Mouse (Mus musculus): Measurements from ENCODE around the gene Etnk1. TPM values are rescaled to one million over a fixed set of nuclear protein-coding genes. Genes with fewer than 3 reads are reported as not detected.

The Etnk1 gene
- total and polyA plus RNA-seq, 3 experiments = 28.4 to 281 (median 199) TPM

DNA sequence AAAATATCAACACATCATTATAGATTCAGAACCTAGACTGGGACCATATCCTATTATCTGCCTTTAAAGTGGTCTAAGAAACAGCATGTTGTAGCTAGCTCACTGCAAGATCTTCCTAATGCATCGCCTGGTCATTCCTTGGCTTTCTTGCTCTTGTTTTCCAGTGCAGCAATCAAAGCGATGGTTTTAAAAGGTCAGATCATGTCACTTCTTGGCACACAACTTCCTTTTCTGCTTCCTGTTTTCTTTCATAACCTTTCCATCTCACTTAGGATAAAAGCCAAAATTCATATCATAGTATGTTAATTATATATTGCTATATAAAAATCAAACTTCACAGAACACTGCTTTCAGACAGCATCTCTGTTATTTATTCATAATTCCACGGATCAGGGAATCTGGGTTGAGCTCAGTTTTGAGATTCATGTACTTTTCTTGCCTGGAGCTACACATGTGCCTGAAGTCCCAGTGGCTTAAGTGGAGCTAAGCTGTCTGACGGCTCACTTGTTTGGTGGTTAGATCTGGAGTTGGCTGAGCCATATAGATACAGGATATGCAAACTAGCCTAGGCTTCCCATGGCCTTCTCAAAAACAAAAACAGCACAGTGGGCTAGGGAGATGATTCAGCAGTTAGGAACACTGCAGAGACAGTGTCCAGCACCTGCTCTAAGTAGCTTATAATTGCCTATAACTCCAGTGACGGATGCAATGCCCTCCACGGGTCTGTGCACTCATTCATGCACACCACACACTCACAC lies 34.9 kb upstream of the Etnk1 start:
- DNase-seq (ENCODE audit: low spot score) (no peak), ATAC-seq (ENCODE audit: extremely low read depth, insufficient number of reproducible peaks, low FRiP score, poor library complexity, severe bottlenecking) (peak; percentile 42; the same call in 1 of the 2 replicates)

GRCm38 (mm10) chr6:143133150-143133549 lies 33.9 kb upstream of the Etnk1 start:
- Histone ChIP-seq H3K27me3 (ENCODE audit: insufficient read depth, low read length) (peaks cover 30% of the 10 kb centered on the region), H3K4me1 (ENCODE audit: insufficient read depth, low read depth, low read length) (peaks cover 12% of the 10 kb centered on the region), H3K36me3 (replicated peaks) (no peaks in the 10 kb centered on the region), H3K4me3 (ENCODE audit: low read depth, low read length) (no peak overlapping the region), H3K9me3 (replicated peaks) (no peaks in the 10 kb centered on the region)
- ATAC-seq (ENCODE audit: extremely low read depth, insufficient number of reproducible peaks, low FRiP score, poor library complexity, severe bottlenecking) (no peak), DNase-seq (ENCODE audit: low spot score) (no peak)
- TF ChIP-seq CTCF (IDR thresholded peaks at IDR 0.05; ENCODE audit: low read depth, low read length) = no peak
- no peak for TF ChIP-seq GATA1 (IDR thresholded peaks at IDR 0.05; ENCODE audit: borderline replicate concordance, low read length)
- TF ChIP-seq TAL1 (conservative IDR thresholded peaks at IDR 0.05; ENCODE audit: low read depth, low read length) = no peak
- no peak for TF ChIP-seq GATA2 (IDR thresholded peaks at IDR 0.05; ENCODE audit: borderline replicate concordance, low read depth, low read length)
- TF ChIP-seq POLR2AphosphoS5 (IDR thresholded peaks at IDR 0.05; ENCODE audit: insufficient replicate concordance, low read depth, low read length) = no peak

More for the DNA sequence above, 34.9 kb upstream of the Etnk1 start:
- no peak overlapping the region for H3K4me3 ChIP-seq (ENCODE audit: low read depth, low read length)
- TF ChIP-seq GATA1 (IDR thresholded peaks at IDR 0.05; ENCODE audit: borderline replicate concordance, low read length) (no peak), POLR2AphosphoS5 (IDR thresholded peaks at IDR 0.05; ENCODE audit: insufficient replicate concordance, low read depth, low read length) (no peak), TAL1 (conservative IDR thresholded peaks at IDR 0.05; ENCODE audit: low read depth, low read length) (no peak)
- no peaks in the 10 kb centered on the region for H3K9me3 ChIP-seq (replicated peaks)
- peaks cover 12% of the 10 kb centered on the region for H3K4me1 ChIP-seq (ENCODE audit: insufficient read depth, low read depth, low read length)
- H3K36me3 ChIP-seq (replicated peaks) = no peaks in the 10 kb centered on the region
- peaks cover 24% of the 10 kb centered on the region for H3K27me3 ChIP-seq (ENCODE audit: insufficient read depth, low read length)

- DNase-seq (ENCODE audit: low spot score) = no peak
- no peak for ATAC-seq (ENCODE audit: extremely low read depth, insufficient number of reproducible peaks, low FRiP score, poor library complexity, severe bottlenecking)
- no peak overlapping the region for H3K4me3 ChIP-seq (ENCODE audit: low read depth, low read length)
- no peak for TF ChIP-seq POLR2AphosphoS5 (IDR thresholded peaks at IDR 0.05; ENCODE audit: insufficient replicate concordance, low read depth, low read length)
- TF ChIP-seq GATA2 (IDR thresholded peaks at IDR 0.05; ENCODE audit: borderline replicate concordance, low read depth, low read length) = no peak
- TF ChIP-seq GATA1 (IDR thresholded peaks at IDR 0.05; ENCODE audit: borderline replicate concordance, low read length) = no peak
- TF ChIP-seq CTCF (IDR thresholded peaks at IDR 0.05; ENCODE audit: low read depth, low read length) = no peak
- TF ChIP-seq TAL1 (conservative IDR thresholded peaks at IDR 0.05; ENCODE audit: low read depth, low read length) = no peak
- H3K9me3 ChIP-seq (replicated peaks) = no peaks in the 10 kb centered on the region
- H3K36me3 ChIP-seq (replicated peaks) = no peaks in the 10 kb centered on the region
- peaks cover 34% of the 10 kb centered on the region for H3K27me3 ChIP-seq (ENCODE audit: insufficient read depth, low read length)
- H3K4me1 ChIP-seq (ENCODE audit: insufficient read depth, low read depth, low read length) = peaks cover 14% of the 10 kb centered on the region
Observed at GRCm38 (mm10) chr6:143135097-143135496, 31.9 kb upstream of the Etnk1 start.

- no peaks in the 10 kb centered on the region for H3K36me3 ChIP-seq (replicated peaks)
- H3K4me3 ChIP-seq (ENCODE audit: low read depth, low read length) = no peak overlapping the region
- H3K27me3 ChIP-seq (ENCODE audit: insufficient read depth, low read length) = peaks cover 35% of the 10 kb centered on the region
- H3K9me3 ChIP-seq (replicated peaks) = no peaks in the 10 kb centered on the region
- H3K4me1 ChIP-seq (ENCODE audit: insufficient read depth, low read depth, low read length) = peaks cover 10% of the 10 kb centered on the region
- DNase-seq (ENCODE audit: low spot score) (no peak), ATAC-seq (ENCODE audit: extremely low read depth, insufficient number of reproducible peaks, low FRiP score, poor library complexity, severe bottlenecking) (no peak)
- TF ChIP-seq GATA1 (IDR thresholded peaks at IDR 0.05; ENCODE audit: borderline replicate concordance, low read length) = no peak
- no peak for TF ChIP-seq POLR2AphosphoS5 (IDR thresholded peaks at IDR 0.05; ENCODE audit: insufficient replicate concordance, low read depth, low read length)
- TF ChIP-seq TAL1 (conservative IDR thresholded peaks at IDR 0.05; ENCODE audit: low read depth, low read length) = no peak
- TF ChIP-seq CTCF (IDR thresholded peaks at IDR 0.05; ENCODE audit: low read depth, low read length) = no peak
- TF ChIP-seq GATA2 (IDR thresholded peaks at IDR 0.05; ENCODE audit: borderline replicate concordance, low read depth, low read length) = no peak
Observed at GRCm38 (mm10) chr6:143136688-143137087, 30.3 kb upstream of the Etnk1 start.

DNA sequence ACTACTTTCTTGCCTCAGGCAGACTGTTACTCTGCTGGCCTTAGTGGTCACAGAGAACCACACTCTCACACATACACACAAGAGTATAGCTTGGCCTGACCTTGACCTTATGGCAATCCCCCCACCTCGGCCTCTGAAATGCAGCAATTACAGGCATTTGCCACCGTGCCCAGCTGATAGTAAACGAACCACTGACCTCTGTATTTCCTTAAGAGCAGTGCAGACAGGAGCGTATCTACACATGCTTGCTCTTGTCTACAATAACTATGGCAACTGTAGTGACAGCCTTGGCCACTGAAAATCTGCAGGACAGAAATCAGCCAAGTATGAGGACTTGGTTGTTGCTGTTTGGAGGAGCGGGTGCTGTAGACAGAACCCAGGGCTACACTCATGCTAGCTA lies 29.7 kb upstream of the Etnk1 start:
- Histone ChIP-seq H3K36me3 (replicated peaks) (no peaks in the 10 kb centered on the region), H3K9me3 (replicated peaks) (no peaks in the 10 kb centered on the region), H3K4me3 (ENCODE audit: low read depth, low read length) (no peak overlapping the region), H3K27me3 (ENCODE audit: insufficient read depth, low read length) (peaks cover 35% of the 10 kb centered on the region), H3K4me1 (ENCODE audit: insufficient read depth, low read depth, low read length) (peaks cover 11% of the 10 kb centered on the region; the same call in 1 of the 2 replicates)
- no peak for DNase-seq (ENCODE audit: low spot score)
- TF ChIP-seq TAL1 (conservative IDR thresholded peaks at IDR 0.05; ENCODE audit: low read depth, low read length) = no peak
- no peak for TF ChIP-seq POLR2AphosphoS5 (IDR thresholded peaks at IDR 0.05; ENCODE audit: insufficient replicate concordance, low read depth, low read length)
- TF ChIP-seq GATA2 (IDR thresholded peaks at IDR 0.05; ENCODE audit: borderline replicate concordance, low read depth, low read length) = no peak
- no peak for TF ChIP-seq CTCF (IDR thresholded peaks at IDR 0.05; ENCODE audit: low read depth, low read length)
- TF ChIP-seq GATA1 (IDR thresholded peaks at IDR 0.05; ENCODE audit: borderline replicate concordance, low read length) = no peak
- ATAC-seq (ENCODE audit: extremely low read depth, insufficient number of reproducible peaks, low FRiP score, poor library complexity, severe bottlenecking) = no peak

DNA sequence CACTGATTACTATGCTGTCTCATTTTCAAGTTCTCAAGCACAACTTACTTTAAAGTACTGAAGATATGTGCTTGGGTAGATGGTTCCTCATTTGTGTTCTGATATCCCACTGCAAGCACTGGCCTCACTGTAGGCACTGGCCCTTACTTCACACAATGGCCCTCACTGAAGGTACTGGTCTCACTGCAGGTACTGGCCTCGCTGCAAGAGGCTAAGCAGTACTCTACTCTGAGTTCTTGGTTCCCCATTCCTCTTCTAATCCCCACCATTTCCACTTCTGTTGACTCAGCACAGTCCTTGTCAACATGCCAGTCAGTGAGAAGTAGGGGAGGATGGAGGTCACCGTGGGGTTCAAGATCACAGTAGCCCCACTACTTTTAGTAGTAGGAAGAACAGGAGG lies 27.6 kb upstream of the Etnk1 start:
- Histone ChIP-seq H3K27me3 (ENCODE audit: insufficient read depth, low read length) (peaks cover 35% of the 10 kb centered on the region), H3K36me3 (replicated peaks) (no peaks in the 10 kb centered on the region), H3K4me3 (ENCODE audit: low read depth, low read length) (no peak overlapping the region), H3K4me1 (ENCODE audit: insufficient read depth, low read depth, low read length) (peaks cover 14% of the 10 kb centered on the region; the same call in 1 of the 2 replicates), H3K9me3 (replicated peaks) (no peaks in the 10 kb centered on the region)
- no peak for ATAC-seq (ENCODE audit: extremely low read depth, insufficient number of reproducible peaks, low FRiP score, poor library complexity, severe bottlenecking)
- no peak for DNase-seq (ENCODE audit: low spot score)
- TF ChIP-seq POLR2AphosphoS5 (IDR thresholded peaks at IDR 0.05; ENCODE audit: insufficient replicate concordance, low read depth, low read length) (no peak), GATA2 (IDR thresholded peaks at IDR 0.05; ENCODE audit: borderline replicate concordance, low read depth, low read length) (no peak), GATA1 (IDR thresholded peaks at IDR 0.05; ENCODE audit: borderline replicate concordance, low read length) (no peak), TAL1 (conservative IDR thresholded peaks at IDR 0.05; ENCODE audit: low read depth, low read length) (no peak), CTCF (IDR thresholded peaks at IDR 0.05; ENCODE audit: low read depth, low read length) (no peak)
